Mouse (Mus musculus) megakaryocyte-erythroid progenitor cell, adult 5 weeks (primary cell): ENCODE data around the gene Tmem59l. TPM values are rescaled to one million over a fixed set of nuclear protein-coding genes. Genes with fewer than 3 reads are reported as not detected.

Experiments
- polyA plus RNA-seq: library from polyadenylated mRNA; stranded (reverse); fragments of >175 nt; gene quantifications from 2 replicates; pipeline ENCODE4 v1.2.3, GENCODE M21; 2012

Tmem59l gene
- polyA plus RNA-seq, result 0.12 and 0.15 TPM in 2 replicates

DNA sequence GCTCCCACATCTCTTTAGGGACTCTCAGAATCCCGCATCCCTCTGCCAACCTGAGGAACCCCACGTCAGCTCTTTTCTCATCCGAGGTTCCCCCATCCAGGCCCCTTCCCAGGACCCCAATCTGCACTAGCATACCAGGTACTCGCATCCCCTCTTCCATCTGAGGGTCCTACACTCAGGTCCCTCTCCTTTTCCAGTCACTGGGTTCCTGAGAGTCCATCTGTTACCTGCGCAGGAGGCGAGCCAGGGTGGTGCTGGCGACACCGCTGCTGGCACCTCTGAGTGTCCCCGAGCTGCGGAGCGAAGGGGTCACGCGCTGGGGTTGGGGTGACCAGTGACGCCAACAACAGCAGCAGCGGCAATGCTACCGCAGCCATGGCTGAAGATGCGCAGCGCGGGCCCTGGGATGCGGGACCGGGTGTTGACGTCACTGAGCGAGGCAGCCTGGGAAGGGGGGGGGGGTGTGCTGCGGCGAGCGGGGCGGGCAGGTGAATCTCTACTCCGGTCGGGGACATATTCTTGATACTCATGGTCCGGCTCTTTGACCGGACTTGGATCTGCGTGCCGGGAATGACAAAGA, at the start of gene Tmem59l:
Tmem59l (minus strand) TSS at position 418 of the 580 bp plus-strand sequence.

DNA sequence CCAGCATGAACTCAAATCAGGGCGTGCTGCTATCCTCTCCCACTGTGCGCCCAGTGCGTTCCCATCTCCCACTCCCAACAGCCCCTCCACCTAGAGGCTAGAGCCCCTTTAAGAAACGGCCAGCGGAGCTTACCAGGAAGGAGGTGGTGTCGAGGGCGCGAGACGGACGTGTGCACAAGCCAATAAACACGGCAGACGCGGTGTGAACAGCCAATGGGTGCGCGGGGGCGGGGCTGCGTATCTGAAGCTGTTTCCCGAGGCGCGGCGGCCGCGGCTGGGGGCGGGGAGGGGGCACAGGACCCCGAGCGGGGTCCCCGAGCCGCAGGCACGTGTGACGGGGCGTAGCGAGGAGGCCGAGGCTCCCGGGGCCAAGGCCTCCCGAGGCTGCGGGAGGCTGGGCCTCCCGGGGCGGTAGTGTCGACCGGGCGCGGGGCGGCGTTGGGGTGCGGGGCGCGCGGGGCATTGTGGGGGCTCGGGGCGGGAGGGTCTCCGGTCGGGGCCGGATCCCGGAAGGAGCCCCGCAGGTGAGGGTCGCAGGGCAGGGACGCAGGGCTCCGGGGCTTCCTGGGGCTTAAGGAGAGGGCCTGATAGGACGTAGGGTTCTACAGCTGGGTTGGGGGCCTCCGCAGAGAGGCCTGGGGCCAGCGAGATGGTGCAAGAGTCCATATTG, 40.5 kb upstream of the Tmem59l start, which contains the start of the genes Fkbp8 and Kxd1:
Fkbp8 (plus strand) TSS at position 213 of the 670 bp plus-strand sequence.
Kxd1 (minus strand) TSS at position 445 of the 670 bp plus-strand sequence.

DNA sequence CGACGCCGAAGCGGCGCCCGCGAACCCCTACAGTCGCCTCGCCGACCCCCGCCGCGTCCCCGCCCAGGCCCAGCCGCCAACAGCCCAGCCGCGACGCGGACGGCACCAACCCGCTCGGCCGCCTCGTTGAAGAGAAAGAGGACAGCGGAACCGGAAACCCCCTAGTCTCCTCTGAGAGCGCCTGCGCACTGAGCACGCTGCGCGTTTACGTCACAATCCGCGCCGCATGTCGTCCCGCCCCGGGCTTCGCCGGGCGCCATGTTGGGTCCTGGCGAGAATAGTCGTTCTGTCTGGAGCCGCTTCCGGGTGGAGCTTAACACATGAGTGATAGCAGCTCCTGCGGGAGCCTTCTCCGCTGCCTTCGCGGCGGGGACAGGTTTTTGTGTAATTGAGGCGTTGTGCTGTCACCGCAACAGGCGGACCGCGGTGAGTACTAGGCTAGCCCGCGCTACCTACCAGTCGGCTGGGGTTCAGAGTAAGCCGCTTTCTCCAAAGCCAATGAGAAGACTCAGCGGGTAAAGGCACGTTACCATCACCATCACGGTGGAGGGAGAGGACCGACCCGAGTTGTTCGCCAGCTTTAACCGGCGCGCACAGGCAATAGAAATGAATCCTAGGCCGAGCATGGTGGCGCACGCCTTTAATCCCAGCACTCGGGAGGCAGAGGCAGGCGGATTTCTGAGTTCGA, 23.2 kb upstream of the Tmem59l start, which contains the start of gene Uba52:
Uba52 (minus strand) TSS at position 574 of the 688 bp plus-strand sequence.

DNA sequence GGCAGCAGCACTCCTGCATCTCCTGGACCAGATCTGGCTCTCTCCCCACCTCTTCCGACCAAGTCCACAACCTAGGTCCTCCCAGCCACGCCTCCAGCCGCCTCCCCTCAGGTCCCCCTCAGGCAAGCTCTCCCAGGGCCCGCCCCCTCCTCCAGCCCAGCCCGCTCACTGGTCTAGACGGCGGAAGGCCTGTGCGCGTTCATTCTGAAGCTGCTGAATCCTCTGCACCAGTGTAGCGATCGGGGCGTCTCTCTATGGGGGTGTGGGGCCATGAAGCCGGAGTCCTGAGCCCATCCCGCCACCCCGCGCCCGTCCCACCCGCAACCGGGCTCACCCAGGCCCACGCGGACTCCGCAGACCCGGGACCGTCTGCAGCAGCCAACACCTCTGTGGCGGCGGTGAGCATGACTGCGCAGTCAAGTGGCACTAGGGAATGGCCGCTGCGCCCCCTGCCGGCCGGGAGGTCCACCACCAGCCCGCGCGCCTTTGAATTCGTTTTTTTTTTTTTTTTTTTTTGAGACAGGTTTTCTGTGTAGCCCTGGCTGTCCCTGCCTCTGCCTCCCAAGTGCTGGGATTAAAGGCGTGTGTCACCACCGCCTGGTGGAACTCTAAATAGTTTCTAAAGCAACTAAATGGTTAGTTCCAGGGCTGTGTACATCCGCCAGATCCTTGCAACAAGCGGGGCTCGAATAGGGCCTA, 19.3 kb upstream of the Tmem59l start, which contains the start of gene Rex1bd:
Rex1bd (minus strand) TSS at position 425 of the 699 bp plus-strand sequence.

DNA sequence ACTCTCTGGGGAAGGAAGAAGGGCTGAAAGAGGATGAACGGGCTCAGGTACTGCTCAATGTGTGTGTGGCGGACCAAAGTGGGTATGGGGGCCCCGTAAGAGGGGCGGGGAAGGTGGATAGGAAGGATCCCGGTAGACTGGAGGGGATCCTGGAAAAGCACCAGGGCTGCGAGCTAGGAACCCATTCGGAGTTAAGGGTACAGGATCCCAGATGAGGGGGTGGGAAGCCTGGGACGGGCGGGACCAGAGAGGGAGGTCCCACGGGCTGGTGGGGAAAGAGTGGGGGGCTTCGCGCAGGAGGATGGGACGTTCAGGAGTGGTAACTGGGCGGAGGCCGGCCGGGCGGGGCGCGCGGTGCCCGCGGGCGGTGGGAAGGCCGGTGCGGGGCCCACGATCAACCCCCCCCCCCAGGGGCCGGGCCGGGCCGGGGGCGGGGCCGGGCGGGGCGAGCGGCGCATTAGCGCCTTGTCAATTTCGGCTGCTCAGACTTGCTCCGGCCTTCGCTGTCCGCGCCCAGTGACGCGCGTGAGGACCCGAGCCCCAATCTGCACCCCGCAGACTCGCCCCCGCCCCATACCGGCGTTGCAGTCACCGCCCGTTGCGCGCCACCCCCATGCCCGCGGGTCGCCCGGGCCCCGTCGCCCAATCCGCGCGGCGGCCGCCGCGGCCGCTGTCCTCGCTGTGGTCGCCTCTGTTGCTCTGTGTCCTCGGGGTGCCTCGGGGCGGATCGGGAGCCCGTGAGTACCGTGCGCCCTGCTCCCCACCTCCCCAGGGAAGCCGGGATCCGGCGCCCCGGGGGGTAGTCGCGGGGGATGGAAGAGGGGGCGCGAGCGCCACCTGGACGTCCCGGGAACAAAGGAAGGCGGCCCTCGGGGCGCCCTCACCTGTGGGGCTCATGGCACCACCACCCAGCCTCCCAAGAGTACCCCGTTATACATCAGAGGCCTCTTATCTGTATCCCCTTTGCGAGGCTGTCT, 5.8 kb upstream of the Tmem59l start, which contains the start of gene Crlf1:
Crlf1 (plus strand) TSS at position 495 of the 977 bp plus-strand sequence.

DNA sequence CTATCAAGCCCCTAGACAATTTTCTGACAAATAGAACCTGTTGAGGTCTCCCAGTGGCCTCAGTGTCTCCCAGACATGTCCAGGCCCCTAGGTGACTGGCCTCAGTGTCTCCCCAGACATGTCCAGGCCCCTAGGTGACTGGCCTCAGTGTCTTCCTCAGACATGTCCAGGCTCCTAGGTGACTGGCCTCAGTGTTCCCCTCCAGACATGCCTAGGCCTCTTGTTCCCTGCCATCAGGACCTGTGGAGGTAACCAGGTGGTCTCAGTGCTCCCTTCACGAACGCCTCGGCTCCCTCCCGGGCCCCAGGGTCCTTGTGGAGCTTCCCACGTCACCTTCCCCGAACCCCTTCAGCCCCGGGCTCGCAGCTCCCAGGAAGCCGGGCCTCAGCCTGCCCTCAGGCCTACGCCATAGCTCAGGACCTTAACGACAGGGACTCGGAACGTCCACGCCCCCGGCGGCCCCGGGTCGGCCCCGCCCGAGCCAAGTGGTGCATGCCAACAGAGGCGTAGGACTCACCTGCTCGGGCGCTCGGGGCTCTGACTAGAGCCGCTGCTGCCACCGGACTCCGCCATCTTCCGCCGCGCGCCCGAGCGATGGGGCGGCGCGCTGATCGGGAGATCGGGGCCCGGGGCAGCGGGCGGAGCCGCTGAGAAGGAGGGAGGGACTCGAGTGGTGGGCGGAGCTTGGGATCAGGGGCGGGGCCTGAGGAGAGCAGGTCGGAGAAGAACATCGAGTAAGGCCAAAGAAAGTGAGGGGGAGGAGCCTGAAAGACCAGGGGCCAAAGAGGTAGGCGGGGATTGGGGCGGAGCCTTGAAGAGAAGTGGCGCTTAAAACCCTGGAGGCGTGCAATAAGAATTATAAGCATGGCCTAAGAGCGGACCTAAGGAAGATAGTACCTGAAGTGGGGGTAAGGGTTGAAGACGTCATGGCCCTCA, 10.6 kb downstream of the Tmem59l start, which contains the start of gene Klhl26:
Klhl26 (minus strand) TSS at position 636 of the 936 bp plus-strand sequence.

DNA sequence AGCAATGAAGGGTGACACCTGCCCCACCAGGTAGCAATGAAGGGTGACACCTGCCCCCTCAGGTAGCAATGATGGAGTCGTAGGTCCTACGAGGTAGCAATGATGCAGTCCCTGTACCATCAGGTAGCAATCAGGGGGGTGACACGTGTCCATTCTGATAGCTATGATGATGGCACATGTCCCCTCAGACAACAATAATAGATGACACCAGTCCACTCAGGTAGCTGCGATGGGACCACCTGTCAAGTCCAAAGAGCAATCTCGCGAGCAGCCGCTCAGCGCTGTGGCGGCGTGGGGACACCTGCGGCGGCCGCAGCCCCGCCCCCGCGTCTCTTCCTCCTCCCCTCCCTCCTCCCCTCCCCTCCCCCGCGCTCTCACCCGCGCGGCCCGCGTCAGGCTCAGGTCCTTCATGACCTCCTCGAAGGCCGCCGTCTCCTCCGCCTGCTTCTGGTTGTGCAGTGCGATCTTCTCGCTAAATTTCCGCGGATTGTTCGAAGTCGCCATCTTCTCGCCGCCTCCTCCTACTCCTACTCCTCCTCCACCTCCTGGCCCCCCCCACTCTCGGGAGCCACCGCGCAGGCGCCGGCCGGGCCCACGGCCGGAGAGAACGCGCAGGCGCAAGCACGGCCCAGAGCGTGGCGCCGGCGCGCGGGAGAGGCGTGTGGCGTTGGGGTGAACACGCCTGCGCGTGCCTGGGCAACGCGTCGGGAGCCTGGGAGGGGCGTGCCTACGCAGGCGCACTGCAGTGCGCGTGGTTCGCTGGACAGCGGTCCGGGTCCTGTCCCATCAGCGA, 47.9 kb downstream of the Tmem59l start, which contains the start of gene Crtc1:
Crtc1 (minus strand) TSS at position 525 of the 793 bp plus-strand sequence.

Other genes with a start within 250 kb of the Tmem59l start
- gene Homer3, start 204.5 kb downstream of the Tmem59l start, polyA plus RNA-seq, result 45.4 and 65.9 TPM in 2 replicates
- gene Ddx49, start 184.9 kb downstream of the Tmem59l start, polyA plus RNA-seq, result 62.7 and 66.5 TPM in 2 replicates
- 419 and 474 TPM in 2 replicates for gene Cope, start 184.8 kb downstream of the Tmem59l start, polyA plus RNA-seq
- 0.24 and 0.37 TPM in 2 replicates for gene Cers1, start 171.6 kb downstream of the Tmem59l start, polyA plus RNA-seq
- 0.65 TPM in 1 of 2 replicates, not detected in the other for gene Gdf1, start 157.5 kb downstream of the Tmem59l start, polyA plus RNA-seq
- 119 and 122 TPM in 2 replicates for gene Upf1, start 134.1 kb downstream of the Tmem59l start, polyA plus RNA-seq
- gene Comp, start 113.8 kb downstream of the Tmem59l start, polyA plus RNA-seq, result 0.32 and 1.8 TPM in 2 replicates
- 24.5 and 27.2 TPM in 2 replicates for gene Crtc1, start 47.8 kb downstream of the Tmem59l start, polyA plus RNA-seq
- gene Klhl26, start 10.4 kb downstream of the Tmem59l start, polyA plus RNA-seq, result 5.9 and 6.5 TPM in 2 replicates
- 0.46 and 1.1 TPM in 2 replicates for gene Crlf1, start 5.8 kb upstream of the Tmem59l start, polyA plus RNA-seq
- 205 and 212 TPM in 2 replicates for gene Rex1bd, start 19.4 kb upstream of the Tmem59l start, polyA plus RNA-seq
- gene Uba52, start 23.4 kb upstream of the Tmem59l start, polyA plus RNA-seq, result 969 and 1,011 TPM in 2 replicates
- gene Fkbp8, start 40.4 kb upstream of the Tmem59l start, polyA plus RNA-seq, result 975 and 1,046 TPM in 2 replicates
- gene Kxd1, start 40.6 kb upstream of the Tmem59l start, polyA plus RNA-seq, result 60.7 and 64.0 TPM in 2 replicates
- 51.7 and 61.3 TPM in 2 replicates for gene Ell, start 52.1 kb upstream of the Tmem59l start, polyA plus RNA-seq
- gene Isyna1, start 107.0 kb upstream of the Tmem59l start, polyA plus RNA-seq, result 264 and 274 TPM in 2 replicates
- gene Ssbp4, start 121.5 kb upstream of the Tmem59l start, polyA plus RNA-seq, result 1,201 and 1,308 TPM in 2 replicates
- 11.8 and 21.0 TPM in 2 replicates for gene Lrrc25, start 128.8 kb upstream of the Tmem59l start, polyA plus RNA-seq
- 13.6 and 15.1 TPM in 2 replicates for gene Gdf15, start 145.1 kb upstream of the Tmem59l start, polyA plus RNA-seq
- gene Pgpep1, start 173.0 kb upstream of the Tmem59l start, polyA plus RNA-seq, result 1.8 and 2.6 TPM in 2 replicates
- 583 and 668 TPM in 2 replicates for gene Lsm4, start 185.9 kb upstream of the Tmem59l start, polyA plus RNA-seq
- 3,053 and 3,449 TPM in 2 replicates for gene Jund, start 211.6 kb upstream of the Tmem59l start, polyA plus RNA-seq
- gene Iqcn, start 216.1 kb upstream of the Tmem59l start, polyA plus RNA-seq, result 0.71 and 1.9 TPM in 2 replicates
- 0.15 TPM in 1 of 2 replicates, not detected in the other for gene Gm3336, start 231.2 kb upstream of the Tmem59l start, polyA plus RNA-seq
- 3.5 and 3.6 TPM in 2 replicates for gene Pde4c, start 236.4 kb upstream of the Tmem59l start, polyA plus RNA-seq